Mouse (Mus musculus): Measurements from ENCODE around the gene St3gal3.

DNA sequence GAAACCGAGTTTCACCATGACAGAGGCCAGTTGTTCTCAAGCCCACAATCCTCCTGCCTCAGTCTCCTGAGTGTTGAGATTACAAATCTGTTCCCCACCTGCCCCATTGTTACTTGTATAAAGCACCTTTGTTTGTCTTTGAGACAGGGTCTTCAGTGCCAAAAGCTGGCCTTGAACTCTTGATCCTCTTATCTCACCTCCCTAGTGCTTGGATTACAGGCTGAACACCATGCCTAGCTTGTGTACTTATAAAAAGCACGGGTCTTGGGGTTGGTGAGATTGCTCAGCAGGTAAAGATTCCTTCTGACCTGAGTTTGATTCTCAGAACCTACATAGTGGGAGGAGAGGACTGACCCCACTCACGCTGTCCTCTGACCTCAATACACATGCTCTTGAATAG lies 144.1 kb downstream of the St3gal3 start:
- TF ChIP-seq CTCF (IDR thresholded peaks at IDR 0.05; ENCODE audit: low read depth) (no peak), EP300 (IDR thresholded peaks at IDR 0.05; ENCODE audit: low read depth) (no peak)
